Mouse (Mus musculus): ENCODE data around the gene Ptpdc1.

Ptpdc1 gene

GRCm38 (mm10) chr13:48545476-48546281, 79.8 kb downstream of the Ptpdc1 start:
- peak; percentile 94 to 95 for DNase-seq

- DNase-seq = no peak
Measured at GRCm38 (mm10) chr13:48544867-48545266, 80.6 kb downstream of the Ptpdc1 start.

GRCm38 (mm10) chr13:48544391-48544790, 81.1 kb downstream of the Ptpdc1 start:
- DNase-seq = no peak

- DNase-seq = no peak
Measured at GRCm38 (mm10) chr13:48540488-48540887, 85.0 kb downstream of the Ptpdc1 start.

GRCm38 (mm10) chr13:48533441-48533840, 92.0 kb downstream of the Ptpdc1 start:
- no peak for DNase-seq

- no peak for DNase-seq
Measured at GRCm38 (mm10) chr13:48531448-48531847, 94.0 kb downstream of the Ptpdc1 start.

- DNase-seq = no peak
Measured at GRCm38 (mm10) chr13:48530685-48531084, 94.8 kb downstream of the Ptpdc1 start.

GRCm38 (mm10) chr13:48529028-48529427, 96.4 kb downstream of the Ptpdc1 start:
- no peak for DNase-seq

GRCm38 (mm10) chr13:48528123-48528871, 97.2 kb downstream of the Ptpdc1 start:
- peak in 1 of 2 experiments; percentile 23 for DNase-seq
